Mouse (Mus musculus): ENCODE results near the gene Cabp4. TPM values are rescaled to one million over a fixed set of nuclear protein-coding genes. Genes with fewer than 3 reads are reported as not detected.

Cabp4 gene
- polyA plus RNA-seq, 1 experiment from 2014 or later, result not detected

GRCm38 (mm10) chr19:4101466-4101865, 42.4 kb downstream of the Cabp4 start:
- no peak overlapping the region for H3K27ac ChIP-seq (ENCODE audit: low read length)
- H3K4me2 ChIP-seq (replicated peaks; ENCODE audit: low read depth, low read length), result peak overlapping the region; percentile 91; the same call in 1 of the 2 replicates
- H3K4me3 ChIP-seq (ENCODE audit: low read depth, low read length), result no peak overlapping the region
- no peak for ATAC-seq (ENCODE audit: insufficient number of reproducible peaks, insufficient read depth, low FRiP score, low read depth)
- H3K9ac ChIP-seq (replicated peaks; ENCODE audit: low read depth, low read length), result no peak overlapping the region
- peaks cover 21% of the 10 kb centered on the region; the same call in 1 of the 2 replicates for H3K4me1 ChIP-seq (ENCODE audit: control insufficient read depth, insufficient read depth, low read length)
- H3K27me3 ChIP-seq (ENCODE audit: control insufficient read depth, insufficient read depth, low read length), result peaks cover 11% of the 10 kb centered on the region; the same call in 1 of the 2 replicates
- no peaks in the 10 kb centered on the region for H3K9me3 ChIP-seq (ENCODE audit: control insufficient read depth, low read depth, low read length)
- 72% methylated on average over 6 of the region's 6 CpGs for WGBS
- no peaks in the 10 kb centered on the region for H3K36me3 ChIP-seq (ENCODE audit: control insufficient read depth, insufficient read depth, low read length)

- no peaks in the 10 kb centered on the region for H3K36me3 ChIP-seq (ENCODE audit: control insufficient read depth, insufficient read depth, low read length)
- WGBS, result under 1% methylated on average over 52 of the region's 52 CpGs
- H3K4me1 ChIP-seq (ENCODE audit: control insufficient read depth, insufficient read depth, low read length), result peaks cover 25% of the 10 kb centered on the region
- peak overlapping the region; percentile 43 for H3K4me3 ChIP-seq (ENCODE audit: low read depth, low read length)
- H3K4me2 ChIP-seq (replicated peaks; ENCODE audit: low read depth, low read length), result peak overlapping the region; percentile 91
- peak overlapping the region; percentile 29; the same call in 1 of the 2 replicates for H3K9ac ChIP-seq (replicated peaks; ENCODE audit: low read depth, low read length)
- no peak overlapping the region for H3K27ac ChIP-seq (ENCODE audit: low read length)
- no peak for ATAC-seq (ENCODE audit: insufficient number of reproducible peaks, insufficient read depth, low FRiP score, low read depth)
- H3K27me3 ChIP-seq (ENCODE audit: control insufficient read depth, insufficient read depth, low read length), result peaks cover 11% of the 10 kb centered on the region; the same call in 1 of the 2 replicates
- no peaks in the 10 kb centered on the region for H3K9me3 ChIP-seq (ENCODE audit: control insufficient read depth, low read depth, low read length)
Observed at GRCm38 (mm10) chr19:4100718-4101261, 43.0 kb downstream of the Cabp4 start.

- peaks cover 11% of the 10 kb centered on the region; the same call in 1 of the 2 replicates for H3K27me3 ChIP-seq (ENCODE audit: control insufficient read depth, insufficient read depth, low read length)
- ATAC-seq (ENCODE audit: insufficient number of reproducible peaks, insufficient read depth, low FRiP score, low read depth), result 0 out of 2 replicates have a peak, but pooled peaks have one; percentile 11
- no peaks in the 10 kb centered on the region for H3K9me3 ChIP-seq (ENCODE audit: control insufficient read depth, low read depth, low read length)
- H3K4me1 ChIP-seq (ENCODE audit: control insufficient read depth, insufficient read depth, low read length), result peaks cover 25% of the 10 kb centered on the region
- H3K36me3 ChIP-seq (ENCODE audit: control insufficient read depth, insufficient read depth, low read length), result no peaks in the 10 kb centered on the region
- H3K27ac ChIP-seq (ENCODE audit: low read length), result no peak within 1 kb of the TSS
- peak within 1 kb of the TSS; percentile 43 for H3K4me3 ChIP-seq (ENCODE audit: low read depth, low read length)
- H3K4me2 ChIP-seq (replicated peaks; ENCODE audit: low read depth, low read length), result peak within 1 kb of the TSS; percentile 91
- H3K9ac ChIP-seq (replicated peaks; ENCODE audit: low read depth, low read length), result peak within 1 kb of the TSS; percentile 29; the same call in 1 of the 2 replicates
- WGBS, result 2% methylated on average over 53 of the region's 53 CpGs
Observed at GRCm38 (mm10) chr19:4099837-4100717, 43.8 kb downstream of the Cabp4 start, which contains the start of gene Pitpnm1. TSS of gene Pitpnm1 (plus strand) at chr19:4099998.

GRCm38 (mm10) chr19:4099056-4099455, 44.8 kb downstream of the Cabp4 start:
- Histone ChIP-seq H3K4me2 (replicated peaks; ENCODE audit: low read depth, low read length) (peak overlapping the region; percentile 91; the same call in 1 of the 2 replicates), H3K4me1 (ENCODE audit: control insufficient read depth, insufficient read depth, low read length) (peaks cover 25% of the 10 kb centered on the region), H3K4me3 (ENCODE audit: low read depth, low read length) (no peak overlapping the region), H3K27ac (ENCODE audit: low read length) (no peak overlapping the region), H3K36me3 (ENCODE audit: control insufficient read depth, insufficient read depth, low read length) (no peaks in the 10 kb centered on the region), H3K9ac (replicated peaks; ENCODE audit: low read depth, low read length) (no peak overlapping the region), H3K27me3 (ENCODE audit: control insufficient read depth, insufficient read depth, low read length) (peaks cover 11% of the 10 kb centered on the region; the same call in 1 of the 2 replicates), H3K9me3 (ENCODE audit: control insufficient read depth, low read depth, low read length) (no peaks in the 10 kb centered on the region)
- WGBS, result 13% methylated on average over 9 of the region's 9 CpGs
- ATAC-seq (ENCODE audit: insufficient number of reproducible peaks, insufficient read depth, low FRiP score, low read depth), result no peak

- peaks cover 25% of the 10 kb centered on the region for H3K4me1 ChIP-seq (ENCODE audit: control insufficient read depth, insufficient read depth, low read length)
- no peak overlapping the region for H3K4me2 ChIP-seq (replicated peaks; ENCODE audit: low read depth, low read length)
- ATAC-seq (ENCODE audit: insufficient number of reproducible peaks, insufficient read depth, low FRiP score, low read depth), result no peak
- H3K9me3 ChIP-seq (ENCODE audit: control insufficient read depth, low read depth, low read length), result no peaks in the 10 kb centered on the region
- no peak overlapping the region for H3K9ac ChIP-seq (replicated peaks; ENCODE audit: low read depth, low read length)
- H3K27ac ChIP-seq (ENCODE audit: low read length), result no peak overlapping the region
- peaks cover 11% of the 10 kb centered on the region; the same call in 1 of the 2 replicates for H3K27me3 ChIP-seq (ENCODE audit: control insufficient read depth, insufficient read depth, low read length)
- no peak overlapping the region for H3K4me3 ChIP-seq (ENCODE audit: low read depth, low read length)
- H3K36me3 ChIP-seq (ENCODE audit: control insufficient read depth, insufficient read depth, low read length), result no peaks in the 10 kb centered on the region
- WGBS, result 87% methylated on average over 13 of the region's 13 CpGs
Observed at GRCm38 (mm10) chr19:4098426-4098825, 45.4 kb downstream of the Cabp4 start.

- Histone ChIP-seq H3K4me1 (ENCODE audit: control insufficient read depth, insufficient read depth, low read length) (peaks cover 25% of the 10 kb centered on the region), H3K9me3 (ENCODE audit: control insufficient read depth, low read depth, low read length) (no peaks in the 10 kb centered on the region), H3K4me3 (ENCODE audit: low read depth, low read length) (peak overlapping the region; percentile 49), H3K27ac (ENCODE audit: low read length) (peak overlapping the region; percentile 76; the same call in 1 of the 2 replicates), H3K4me2 (replicated peaks; ENCODE audit: low read depth, low read length) (peak overlapping the region; percentile 55), H3K36me3 (ENCODE audit: control insufficient read depth, insufficient read depth, low read length) (no peaks in the 10 kb centered on the region), H3K27me3 (ENCODE audit: control insufficient read depth, insufficient read depth, low read length) (peaks cover 11% of the 10 kb centered on the region; the same call in 1 of the 2 replicates), H3K9ac (replicated peaks; ENCODE audit: low read depth, low read length) (0 out of 2 replicates have a peak overlapping the region, but pooled peaks have one; percentile 29)
- 0 out of 2 replicates have a peak, but pooled peaks have one; percentile 4 for ATAC-seq (ENCODE audit: insufficient number of reproducible peaks, insufficient read depth, low FRiP score, low read depth)
- WGBS, result under 1% methylated on average over 21 of the region's 21 CpGs
Observed at GRCm38 (mm10) chr19:4097441-4097825, 46.4 kb downstream of the Cabp4 start.

- Histone ChIP-seq H3K27me3 (ENCODE audit: control insufficient read depth, insufficient read depth, low read length) (peaks cover 10% of the 10 kb centered on the region; the same call in 1 of the 2 replicates), H3K4me3 (ENCODE audit: low read depth, low read length) (peak within 1 kb of the TSS; percentile 49)
- whole genome bisulfite sequencing, result under 1% methylated on average over 65 of the region's 65 CpGs
Observed at GRCm38 (mm10) chr19:4096642-4097440, 47.0 kb downstream of the Cabp4 start, which contains the start of gene Cdk2ap2. TSS of gene Cdk2ap2 (plus strand) at chr19:4097182.

More at GRCm38 (mm10) chr19:4096642-4097440, 47.0 kb downstream of the Cabp4 start, which contains the start of gene Cdk2ap2:
- H3K4me1 ChIP-seq (ENCODE audit: control insufficient read depth, insufficient read depth, low read length), result peaks cover 25% of the 10 kb centered on the region
- H3K9ac ChIP-seq (replicated peaks; ENCODE audit: low read depth, low read length), result 0 out of 2 replicates have a peak within 1 kb of the TSS, but pooled peaks have one; percentile 29
- H3K4me2 ChIP-seq (replicated peaks; ENCODE audit: low read depth, low read length), result peak within 1 kb of the TSS; percentile 55
- H3K27ac ChIP-seq (ENCODE audit: low read length), result peak within 1 kb of the TSS; percentile 76
- H3K9me3 ChIP-seq (ENCODE audit: control insufficient read depth, low read depth, low read length), result no peaks in the 10 kb centered on the region
- ATAC-seq (ENCODE audit: insufficient number of reproducible peaks, insufficient read depth, low FRiP score, low read depth), result peak; percentile 91
- no peaks in the 10 kb centered on the region for H3K36me3 ChIP-seq (ENCODE audit: control insufficient read depth, insufficient read depth, low read length)
